Mouse (Mus musculus) spleen, adult 2 months (tissue): ENCODE measurements around the gene Gab2. TPM values are rescaled to one million over a fixed set of nuclear protein-coding genes. Genes with fewer than 3 reads are reported as not detected.
"Not testable (repeated sequence)": the region's sequence is repeated elsewhere in the genome, so short reads cannot be mapped to it uniquely, and the experiment has no call there.

Source experiments
- DNase-seq, 2 experiments: peaks; one replicate each; pipeline versions ENCODE4 v3.0.0 to v3.0.0-alpha.2; 2012 to 2021; ENCODE audit warnings: low spot score in 2 of 2, low read depth in 1 of 2
- H3K27ac ChIP-seq: fragments of 200-500 bp; 2 replicates; pipeline ENCODE4 v1.5.1; 2012; ENCODE audit warnings: low read length, inconsistent platforms; ENCODE audit not compliant: insufficient read depth
- H3K27me3 ChIP-seq: fragments of 200-500 bp; 2 replicates; pipeline ENCODE4 v1.6.1; 2012; ENCODE audit warnings: mild to moderate bottlenecking, moderate library complexity, low read length, inconsistent platforms; ENCODE audit not compliant: control insufficient read depth, insufficient read depth
- H3K36me3 ChIP-seq: fragments of 200-500 bp; 2 replicates; pipeline ENCODE4 v1.6.1; 2012; ENCODE audit warnings: mild to moderate bottlenecking, low read length, inconsistent platforms; ENCODE audit not compliant: control insufficient read depth, insufficient read depth
- H3K4me1 ChIP-seq: fragments of 200-500 bp; 2 replicates; pipeline ENCODE4 v1.6.1; 2011; ENCODE audit warnings: inconsistent platforms; ENCODE audit not compliant: control insufficient read depth, insufficient read depth, insufficient read length
- H3K4me3 ChIP-seq: fragments of 200-500 bp; 2 replicates; pipeline ENCODE4 v1.5.1; 2011; ENCODE audit warnings: mild to moderate bottlenecking, inconsistent platforms; ENCODE audit not compliant: insufficient read depth, insufficient read length; ENCODE audit errors: extremely low read depth
- CTCF ChIP-seq: fragments of 200-500 bp; IDR thresholded peaks from 2 replicates; pipeline ENCODE4 v1.5.1; 2011; ENCODE audit warnings: mild to moderate bottlenecking, inconsistent platforms; ENCODE audit not compliant: insufficient read depth, insufficient read length, insufficient replicate concordance; ENCODE audit errors: extremely low read depth
- POLR2A ChIP-seq: fragments of 200-500 bp; IDR thresholded peaks from 2 replicates; pipeline ENCODE4 v1.6.1; 2011; ENCODE audit warnings: low read depth, low read length, inconsistent platforms
- WGBS: fragments of 180-500 bp; shearing (Covaris S2); methylation state at CpG from one replicate; pipeline ENCODE4 v1.1.7; 2018; 5-methylcytosine and 5-hydroxymethylcytosine counted together
- polyA plus RNA-seq: library from polyadenylated mRNA; depleted of rRNA; stranded (reverse); fragments of >200 nt; gene quantifications from 2 replicates; pipeline ENCODE4 v1.2.3, GENCODE M21; 2012

Gene Gab2
- polyA plus RNA-seq, 1 experiment, result 9.2 TPM

DNA sequence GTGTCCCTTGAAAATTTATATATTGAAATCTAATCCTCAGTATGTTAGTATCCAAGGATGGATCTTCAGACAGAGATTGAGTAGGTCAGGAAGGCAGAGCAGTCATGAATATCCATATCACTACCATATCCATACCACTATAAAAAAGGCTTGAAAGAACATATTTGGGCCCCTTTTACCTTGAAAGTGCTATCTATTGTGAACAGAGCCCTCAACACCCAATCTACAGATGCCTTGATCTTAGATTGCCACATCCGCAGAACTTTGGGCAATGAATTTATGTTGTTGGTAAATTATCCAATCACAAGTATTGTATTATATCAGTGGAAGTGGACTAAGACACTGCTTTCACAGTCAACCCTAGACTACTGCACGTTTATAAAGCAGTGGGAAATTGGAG lies 122.5 kb downstream of the Gab2 start:
- 87% methylated on average over 2 of the region's 2 CpGs for WGBS
- no peaks in the 10 kb centered on the region for H3K27me3 ChIP-seq
- no peaks in the 10 kb centered on the region for H3K4me1 ChIP-seq
- no peak for TF ChIP-seq POLR2A
- TF ChIP-seq CTCF, result no peak
- H3K4me3 ChIP-seq, result no peak overlapping the region
- DNase-seq, result no peak
- H3K36me3 ChIP-seq, result no peaks in the 10 kb centered on the region
- H3K27ac ChIP-seq, result no peak overlapping the region

DNA sequence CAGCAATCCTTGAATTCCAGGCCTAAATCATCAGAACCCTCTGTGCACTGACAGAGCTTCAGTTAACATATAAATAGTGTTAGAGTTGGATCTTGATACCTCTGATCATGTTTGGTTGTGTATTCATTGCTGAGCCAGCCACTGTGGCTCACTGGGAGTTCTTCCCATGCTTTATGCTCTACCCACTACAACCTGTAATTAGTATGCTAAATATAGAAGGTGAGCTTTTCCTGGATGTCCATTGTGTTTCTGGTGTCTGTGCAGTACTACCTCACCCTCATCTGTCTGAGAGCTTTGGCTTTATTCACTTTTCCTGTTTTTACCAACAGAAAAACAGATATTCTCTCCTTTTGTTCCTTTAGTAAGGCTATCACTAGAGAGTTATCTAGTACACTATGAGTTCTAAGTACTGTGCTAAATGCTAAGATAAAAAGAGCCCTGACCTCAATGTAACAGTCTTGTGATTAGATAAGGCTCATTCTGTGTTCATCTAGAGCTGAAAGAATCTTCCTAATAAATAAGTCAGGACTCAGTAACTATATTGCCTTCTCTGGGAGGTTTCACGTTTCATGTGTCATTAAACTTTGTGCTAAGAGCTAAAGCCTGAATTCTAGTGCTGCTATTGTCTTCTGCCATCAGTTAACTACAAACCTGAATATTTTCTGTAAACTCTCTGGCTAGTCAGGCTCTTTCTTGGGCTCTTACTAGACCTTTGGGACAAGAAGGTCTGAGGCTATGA lies 127.6 kb downstream of the Gab2 start:
- TF ChIP-seq POLR2A (no peak), CTCF (no peak)
- no peaks in the 10 kb centered on the region; the same call in 1 of the 2 replicates for H3K4me1 ChIP-seq
- no peak for DNase-seq
- H3K36me3 ChIP-seq, result no peaks in the 10 kb centered on the region
- no peaks in the 10 kb centered on the region for H3K27me3 ChIP-seq
- no peak overlapping the region for H3K27ac ChIP-seq
- 76% methylated on average over 1 of the region's 1 CpGs for WGBS
- no peak overlapping the region for H3K4me3 ChIP-seq

DNA sequence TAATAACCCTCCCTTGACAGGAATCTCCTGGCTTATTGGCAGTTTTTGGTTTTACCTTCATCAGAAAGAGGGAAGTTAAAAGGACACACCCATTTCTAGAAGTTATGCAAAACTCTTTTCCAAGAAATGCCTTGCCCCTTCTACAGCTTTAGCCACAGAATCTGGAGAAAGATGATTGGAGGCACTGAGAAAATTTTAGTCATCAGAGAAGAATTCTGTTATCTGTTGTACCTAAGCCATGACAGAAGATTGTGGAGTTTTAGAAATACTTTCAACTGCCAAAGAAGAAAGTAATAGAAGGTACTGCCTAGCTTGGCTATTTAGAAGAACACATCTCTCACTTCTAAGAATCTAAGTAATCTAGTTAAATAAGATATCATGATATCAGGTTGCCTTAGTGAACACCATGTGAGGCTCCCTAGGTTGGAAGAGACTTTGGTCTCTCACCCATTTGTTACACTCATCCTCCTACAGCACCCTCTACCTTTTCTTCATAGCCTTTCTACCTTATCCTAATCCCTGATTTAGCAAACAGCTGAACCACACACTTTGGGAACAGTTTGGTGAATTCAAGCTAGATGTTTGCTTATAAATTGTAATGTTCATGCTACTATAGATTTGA lies 128.8 kb downstream of the Gab2 start:
- no peaks in the 10 kb centered on the region for H3K27me3 ChIP-seq
- no peaks in the 10 kb centered on the region for H3K36me3 ChIP-seq
- no peaks in the 10 kb centered on the region; the same call in 1 of the 2 replicates for H3K4me1 ChIP-seq
- no peak overlapping the region for H3K4me3 ChIP-seq
- TF ChIP-seq POLR2A (no peak), CTCF (no peak)
- H3K27ac ChIP-seq, result no peak overlapping the region
- DNase-seq, result no peak

DNA sequence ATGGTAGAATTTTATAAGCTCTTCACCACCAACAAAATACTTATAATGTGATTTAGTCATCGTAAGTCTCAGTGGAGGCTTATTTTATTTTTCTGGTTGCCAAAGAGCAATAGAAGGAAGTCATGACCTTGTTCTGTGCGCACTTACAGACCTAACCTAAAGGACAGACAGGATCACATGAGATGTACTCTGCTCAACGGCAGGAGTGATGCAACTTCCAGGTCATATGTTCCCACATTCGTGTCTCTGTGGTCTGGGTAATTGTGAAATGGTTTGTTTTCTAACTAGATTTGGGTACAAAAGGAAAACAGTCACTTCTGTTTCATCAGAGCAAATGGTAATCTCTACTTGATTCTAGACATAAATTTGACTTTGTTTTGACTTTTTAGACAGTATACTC lies 129.7 kb downstream of the Gab2 start:
- Histone ChIP-seq H3K4me3 (no peak overlapping the region), H3K36me3 (no peaks in the 10 kb centered on the region), H3K27me3 (no peaks in the 10 kb centered on the region), H3K4me1 (no peaks in the 10 kb centered on the region; the same call in 1 of the 2 replicates), H3K27ac (no peak overlapping the region)
- no peak for TF ChIP-seq CTCF
- no peak for TF ChIP-seq POLR2A
- WGBS, result 23% methylated on average over 4 of the region's 4 CpGs
- peak in 1 of 2 experiments; percentile 29 for DNase-seq

DNA sequence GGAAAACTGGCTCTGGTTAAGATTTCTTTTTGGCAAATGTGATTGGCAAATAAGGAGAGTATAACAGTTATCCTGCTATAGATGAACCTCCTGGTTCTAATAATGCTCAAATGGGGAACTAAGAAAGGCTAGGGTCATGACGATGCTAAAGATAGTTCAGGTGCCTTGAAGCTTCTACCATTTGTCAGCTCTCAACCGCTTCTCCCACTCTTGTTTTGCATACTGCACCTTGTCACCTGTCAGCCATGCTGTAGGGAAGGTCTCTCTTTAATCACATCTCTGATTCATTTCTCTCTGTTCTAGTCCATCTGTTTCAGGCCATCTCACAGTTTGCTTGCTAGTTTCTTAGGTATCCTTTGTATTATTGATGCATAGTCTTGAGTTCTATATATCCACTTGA lies 142.4 kb downstream of the Gab2 start:
- Histone ChIP-seq H3K4me1 (no peaks in the 10 kb centered on the region), H3K36me3 (no peaks in the 10 kb centered on the region), H3K27ac (no peak overlapping the region), H3K4me3 (no peak overlapping the region), H3K27me3 (no peaks in the 10 kb centered on the region)
- TF ChIP-seq CTCF (no peak), POLR2A (no peak)
- WGBS, result 57% methylated on average over 2 of the region's 2 CpGs
- no peak for DNase-seq

DNA sequence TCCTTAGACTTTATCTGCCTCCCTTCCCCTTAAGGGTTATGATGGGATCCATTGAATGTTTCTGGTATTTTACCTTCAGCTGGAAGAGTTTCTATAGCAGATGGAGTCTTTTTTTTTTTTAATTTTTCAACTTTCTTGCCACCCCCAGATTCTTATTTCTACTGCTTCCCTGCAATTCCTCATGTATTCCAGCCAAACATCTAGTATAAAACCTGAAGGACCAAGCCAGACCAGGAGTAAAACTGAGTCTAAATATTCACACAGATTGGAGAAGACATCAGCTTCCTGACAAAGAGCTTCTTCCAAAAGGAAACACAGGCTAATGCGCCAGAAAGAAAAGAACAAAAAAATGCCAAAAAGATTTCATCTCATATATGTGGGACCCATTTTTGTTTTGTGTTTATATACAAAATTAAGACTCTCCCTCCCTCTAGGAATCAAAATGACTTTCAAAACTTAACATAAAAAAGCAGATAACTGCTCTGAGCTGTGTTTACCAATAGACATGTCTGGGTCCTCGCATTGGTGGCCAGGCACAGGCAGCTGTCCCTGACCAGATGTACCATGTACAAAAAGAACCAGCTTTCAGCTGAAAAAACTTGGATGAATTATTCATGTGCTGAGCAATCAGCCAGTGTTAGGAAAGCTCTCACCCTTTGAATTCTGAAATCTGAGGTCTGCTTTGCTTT lies 164.0 kb downstream of the Gab2 start:
- Histone ChIP-seq H3K36me3 (no peaks in the 10 kb centered on the region), H3K27ac (no peak overlapping the region), H3K27me3 (no peaks in the 10 kb centered on the region), H3K4me3 (no peak overlapping the region), H3K4me1 (no peaks in the 10 kb centered on the region)
- TF ChIP-seq POLR2A (no peak), CTCF (no peak)
- no peak for DNase-seq
- 89% methylated on average over 2 of the region's 2 CpGs for whole genome bisulfite sequencing

DNA sequence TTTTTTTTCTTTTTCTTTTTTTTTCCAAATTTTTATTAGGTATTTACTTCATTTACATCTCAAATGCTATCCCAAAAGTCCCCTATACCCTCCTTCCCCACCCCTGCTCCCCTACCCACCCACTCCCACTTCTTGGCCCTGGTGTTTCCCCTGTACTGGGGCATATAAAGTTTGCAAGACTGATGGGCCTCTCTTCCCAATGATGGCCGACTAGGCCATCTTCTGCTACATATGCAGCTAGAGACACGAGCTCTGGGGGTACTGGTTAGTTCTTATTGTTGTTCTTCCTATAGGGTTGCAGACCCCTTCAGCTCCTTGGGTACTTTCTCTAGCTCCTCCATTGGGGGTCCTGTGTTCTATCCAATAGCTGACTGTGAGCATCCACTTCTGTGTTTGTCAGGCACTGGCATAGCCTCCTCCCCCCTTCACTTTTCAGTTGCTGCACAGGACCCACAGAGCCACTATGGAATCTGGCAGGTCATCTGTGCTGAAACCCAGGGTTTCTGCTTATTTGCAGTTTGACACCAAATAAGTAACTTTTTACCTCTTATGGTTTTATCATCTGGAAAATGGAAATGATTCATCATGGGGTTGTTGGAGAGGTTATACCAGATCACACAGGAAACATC lies 164.7 kb downstream of the Gab2 start:
- 78% methylated on average over 2 of the region's 2 CpGs for WGBS
- H3K27ac ChIP-seq, H3K4me1 ChIP-seq, H3K27me3 ChIP-seq, H3K36me3 ChIP-seq, DNase-seq, H3K4me3 ChIP-seq: not testable (repeated sequence)
